Mouse (Mus musculus): ENCODE data around the gene Fez2. TPM values are rescaled to one million over a fixed set of nuclear protein-coding genes. Genes with fewer than 3 reads are reported as not detected.
A peak's percentile ranks its signal among the peaks of the same experiment; 100 is the strongest.

The Fez2 gene
- 34.8 and 36.6 TPM in 2 replicates for polyA plus RNA-seq (2016; fragmentation: Nextera tagmentation; extraction: Ambion mirVana)

DNA sequence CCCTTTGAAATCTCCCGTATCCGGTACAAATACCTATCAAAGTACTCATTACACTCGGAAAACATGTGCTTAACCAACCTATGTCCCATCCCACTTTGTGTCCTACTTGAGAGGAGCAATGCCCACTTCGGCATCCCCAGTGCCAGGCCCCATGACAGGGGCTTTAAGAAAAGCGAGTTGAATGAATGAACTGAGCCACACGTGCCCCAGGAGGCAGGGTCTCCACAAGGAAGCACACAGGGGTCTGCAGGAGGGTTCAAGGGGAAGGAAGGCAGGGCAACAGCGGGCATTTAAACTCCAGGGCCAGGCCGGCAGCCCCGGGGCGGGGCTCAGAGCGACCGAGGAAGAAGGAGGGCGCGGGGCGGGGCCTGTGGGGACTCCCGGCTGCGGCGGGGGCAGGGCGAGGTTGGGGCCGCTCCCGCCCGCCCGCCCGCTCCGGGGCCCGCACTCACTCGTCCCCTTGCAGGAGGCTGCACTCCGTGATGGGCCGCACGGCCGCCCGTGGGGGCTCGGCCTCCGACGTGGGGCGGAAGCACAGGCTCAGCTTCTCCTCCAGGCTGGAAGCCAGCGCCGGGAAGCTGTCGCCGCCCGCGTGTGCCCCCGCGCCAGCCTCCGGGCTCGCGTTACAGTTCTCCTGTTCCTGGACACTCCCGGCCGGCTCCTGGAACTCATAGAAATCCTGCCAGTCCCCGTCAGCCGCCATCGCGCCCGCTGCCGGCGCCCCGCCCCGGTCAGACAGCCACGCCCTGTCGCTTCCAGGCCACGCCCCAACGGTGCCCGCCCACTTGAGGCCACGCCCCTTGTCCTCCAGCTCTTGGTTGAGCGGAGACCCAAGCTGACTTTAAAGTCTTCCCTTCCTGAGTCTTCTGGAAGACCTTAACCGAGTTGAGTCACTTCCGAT, at the start of gene Fez2:
Fez2 (minus strand) TSS at position 772 of the 901 bp plus-strand sequence.
- H3K27ac ChIP-seq (replicated peaks), result peak within 1 kb of the TSS; percentile 95
- DNase-seq (ENCODE audit: low spot score), result peak; percentile 94
- H3K9me3 ChIP-seq, result no peaks in the 10 kb centered on the region
- WGBS, result under 1% methylated on average over 67 of the region's 67 CpGs
- peaks cover 21% of the 10 kb centered on the region for H3K27me3 ChIP-seq (replicated peaks; ENCODE audit: low read depth, poor library complexity, severe bottlenecking)
- H3K4me1 ChIP-seq, result peaks cover 16% of the 10 kb centered on the region; the same call in 1 of the 2 replicates
- H3K36me3 ChIP-seq (replicated peaks), result peaks cover 2% of the 10 kb centered on the region; the same call in 1 of the 2 replicates
- H3K4me3 ChIP-seq, result peak within 1 kb of the TSS; percentile 89

DNA sequence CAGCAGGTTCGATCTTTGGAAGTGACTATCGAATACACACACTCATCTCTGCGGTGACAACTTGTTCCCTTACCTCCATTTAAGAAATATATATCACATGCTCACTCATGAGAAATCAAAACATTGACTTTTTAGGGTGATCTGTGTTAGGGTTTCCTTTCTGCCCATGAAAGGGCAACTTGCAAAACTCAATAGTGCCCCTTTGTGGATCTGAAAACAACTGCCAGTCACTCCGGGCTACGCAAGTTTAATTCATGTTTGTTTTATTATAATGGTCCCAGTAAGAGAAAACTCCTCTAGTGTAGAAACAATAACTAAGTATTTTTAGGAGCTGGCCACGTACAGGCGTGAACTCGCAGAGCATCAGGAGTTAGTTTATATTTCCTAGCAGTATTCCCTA, 47.5 kb upstream of the Fez2 start:
- no peak for DNase-seq (ENCODE audit: low spot score)
- Histone ChIP-seq H3K27ac (replicated peaks) (no peak overlapping the region), H3K4me3 (no peak overlapping the region), H3K9me3 (no peaks in the 10 kb centered on the region), H3K4me1 (no peaks in the 10 kb centered on the region), H3K36me3 (replicated peaks) (no peaks in the 10 kb centered on the region), H3K27me3 (replicated peaks; ENCODE audit: low read depth, poor library complexity, severe bottlenecking) (no peaks in the 10 kb centered on the region)
- 91% methylated on average over 8 of the region's 8 CpGs for WGBS

- H3K4me3 ChIP-seq, result no peak overlapping the region
- WGBS, result 84% methylated on average over 3 of the region's 3 CpGs
- H3K4me1 ChIP-seq, result no peaks in the 10 kb centered on the region
- no peak for DNase-seq (ENCODE audit: low spot score)
- 0 out of 2 replicates have a peak, but pooled peaks cover 3% of the 10 kb centered on the region for H3K9me3 ChIP-seq
- H3K36me3 ChIP-seq (replicated peaks), result no peaks in the 10 kb centered on the region
- no peak overlapping the region for H3K27ac ChIP-seq (replicated peaks)
- no peaks in the 10 kb centered on the region for H3K27me3 ChIP-seq (replicated peaks; ENCODE audit: low read depth, poor library complexity, severe bottlenecking)
These were observed 47.1 kb upstream of the Fez2 start for GRCm38 (mm10) chr17:78465071-78465470.

DNA sequence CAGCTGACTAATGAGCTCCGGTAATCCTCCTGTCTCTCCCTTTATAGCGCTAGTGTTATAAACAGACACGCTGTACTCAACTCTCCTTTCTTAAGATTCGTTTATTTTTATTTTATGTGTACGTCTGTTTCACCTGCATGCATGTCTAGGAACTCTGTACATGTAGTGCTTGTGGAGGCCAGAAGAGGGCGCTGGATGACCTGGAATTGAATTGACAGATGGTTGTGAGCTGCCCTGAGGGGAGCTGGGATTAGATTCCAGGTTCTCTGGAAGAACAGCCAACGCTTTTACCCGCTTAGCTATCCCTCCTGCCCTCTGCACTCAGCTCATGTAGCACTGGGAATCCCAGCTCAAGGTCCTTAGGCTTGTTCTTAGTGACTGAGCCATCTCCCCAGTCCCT, 42.2 kb upstream of the Fez2 start:
- no peak overlapping the region for H3K4me3 ChIP-seq
- H3K36me3 ChIP-seq (replicated peaks), result no peaks in the 10 kb centered on the region
- H3K27me3 ChIP-seq (replicated peaks; ENCODE audit: low read depth, poor library complexity, severe bottlenecking), result no peaks in the 10 kb centered on the region
- whole genome bisulfite sequencing, result 80% methylated on average over 8 of the region's 8 CpGs
- H3K9me3 ChIP-seq, result 0 out of 2 replicates have a peak, but pooled peaks cover 3% of the 10 kb centered on the region
- H3K27ac ChIP-seq (replicated peaks), result no peak overlapping the region
- no peaks in the 10 kb centered on the region for H3K4me1 ChIP-seq
- DNase-seq (ENCODE audit: low spot score), result no peak

DNA sequence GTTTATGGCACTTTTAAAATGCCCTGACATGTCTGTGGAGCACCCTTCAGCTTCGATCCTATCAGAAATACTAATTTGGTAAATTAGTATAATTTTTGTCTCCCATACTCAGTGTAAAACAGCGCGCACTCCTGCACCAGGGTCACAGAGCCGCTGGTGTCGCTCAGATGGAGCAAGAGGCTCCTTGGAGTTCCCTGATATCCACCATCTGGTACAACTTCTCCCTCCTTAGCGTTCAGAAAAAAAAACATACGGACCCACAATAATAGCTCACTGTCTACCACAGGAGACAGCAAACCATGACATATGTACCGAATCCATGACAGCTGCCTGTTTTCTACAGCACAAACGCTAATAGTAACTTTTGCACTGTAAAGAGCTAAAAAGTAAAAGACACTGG, 37.6 kb upstream of the Fez2 start:
- Histone ChIP-seq H3K4me3 (no peak overlapping the region), H3K4me1 (no peaks in the 10 kb centered on the region), H3K36me3 (replicated peaks) (no peaks in the 10 kb centered on the region), H3K9me3 (0 out of 2 replicates have a peak, but pooled peaks cover 3% of the 10 kb centered on the region), H3K27me3 (replicated peaks; ENCODE audit: low read depth, poor library complexity, severe bottlenecking) (no peaks in the 10 kb centered on the region), H3K27ac (replicated peaks) (no peak overlapping the region)
- 80% methylated on average over 9 of the region's 9 CpGs for WGBS
- no peak for DNase-seq (ENCODE audit: low spot score)

DNA sequence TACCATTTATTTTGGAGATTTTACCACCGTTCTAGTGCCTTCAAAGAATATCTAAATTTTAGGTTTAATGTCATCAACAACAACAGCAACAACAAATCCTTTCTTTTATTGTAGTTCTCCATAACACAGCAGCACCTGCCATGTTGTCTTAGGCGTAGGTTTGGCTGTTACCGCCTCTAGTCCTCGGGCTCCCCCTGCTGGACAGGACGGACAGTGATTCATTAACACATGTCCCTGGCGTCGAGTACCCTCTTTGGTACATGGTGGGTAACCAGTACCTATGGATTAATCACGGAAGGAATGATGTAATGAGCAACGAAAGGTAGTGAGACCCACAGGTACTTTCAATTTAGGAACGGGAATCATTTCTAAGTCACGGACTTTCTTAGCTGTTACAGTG, 37.2 kb upstream of the Fez2 start:
- peaks cover under 1% of the 10 kb centered on the region; the same call in 1 of the 2 replicates for H3K4me1 ChIP-seq
- WGBS, result 43% methylated on average over 11 of the region's 11 CpGs
- H3K4me3 ChIP-seq, result no peak overlapping the region
- 0 out of 2 replicates have a peak, but pooled peaks cover under 1% of the 10 kb centered on the region for H3K9me3 ChIP-seq
- H3K27me3 ChIP-seq (replicated peaks; ENCODE audit: low read depth, poor library complexity, severe bottlenecking), result no peaks in the 10 kb centered on the region
- DNase-seq (ENCODE audit: low spot score), result peak; percentile 82
- H3K36me3 ChIP-seq (replicated peaks), result no peaks in the 10 kb centered on the region
- H3K27ac ChIP-seq (replicated peaks), result no peak overlapping the region

- H3K27me3 ChIP-seq (replicated peaks; ENCODE audit: low read depth, poor library complexity, severe bottlenecking), result no peaks in the 10 kb centered on the region
- no peaks in the 10 kb centered on the region for H3K36me3 ChIP-seq (replicated peaks)
- no peak overlapping the region for H3K27ac ChIP-seq (replicated peaks)
- no peak overlapping the region for H3K4me3 ChIP-seq
- WGBS, result 78% methylated on average over 21 of the region's 21 CpGs
- DNase-seq (ENCODE audit: low spot score), result no peak
- H3K4me1 ChIP-seq, result peaks cover 8% of the 10 kb centered on the region
- H3K9me3 ChIP-seq, result no peaks in the 10 kb centered on the region
These were observed 36.4 kb upstream of the Fez2 start for GRCm38 (mm10) chr17:78454189-78454977.

- Histone ChIP-seq H3K4me3 (no peak overlapping the region), H3K9me3 (no peaks in the 10 kb centered on the region), H3K27me3 (replicated peaks; ENCODE audit: low read depth, poor library complexity, severe bottlenecking) (no peaks in the 10 kb centered on the region), H3K27ac (replicated peaks) (no peak overlapping the region), H3K36me3 (replicated peaks) (no peaks in the 10 kb centered on the region), H3K4me1 (peaks cover 9% of the 10 kb centered on the region)
- 88% methylated on average over 5 of the region's 5 CpGs for WGBS
- DNase-seq (ENCODE audit: low spot score), result no peak
These were observed 35.6 kb upstream of the Fez2 start for GRCm38 (mm10) chr17:78453529-78453928.

- Histone ChIP-seq H3K9me3 (no peaks in the 10 kb centered on the region), H3K27me3 (replicated peaks; ENCODE audit: low read depth, poor library complexity, severe bottlenecking) (no peaks in the 10 kb centered on the region), H3K27ac (replicated peaks) (no peak overlapping the region), H3K4me1 (peaks cover 9% of the 10 kb centered on the region), H3K4me3 (no peak overlapping the region), H3K36me3 (replicated peaks) (no peaks in the 10 kb centered on the region)
- no peak for DNase-seq (ENCODE audit: low spot score)
- WGBS, result 93% methylated on average over 6 of the region's 6 CpGs
These were observed 33.9 kb upstream of the Fez2 start for GRCm38 (mm10) chr17:78451886-78452285.

GRCm38 (mm10) chr17:78451332-78451793, 33.4 kb upstream of the Fez2 start:
- no peaks in the 10 kb centered on the region for H3K36me3 ChIP-seq (replicated peaks)
- 78% methylated on average over 7 of the region's 7 CpGs for WGBS
- DNase-seq (ENCODE audit: low spot score), result no peak
- H3K9me3 ChIP-seq, result no peaks in the 10 kb centered on the region
- peaks cover 9% of the 10 kb centered on the region for H3K4me1 ChIP-seq
- no peaks in the 10 kb centered on the region for H3K27me3 ChIP-seq (replicated peaks; ENCODE audit: low read depth, poor library complexity, severe bottlenecking)
- no peak overlapping the region for H3K4me3 ChIP-seq
- no peak overlapping the region for H3K27ac ChIP-seq (replicated peaks)

DNA sequence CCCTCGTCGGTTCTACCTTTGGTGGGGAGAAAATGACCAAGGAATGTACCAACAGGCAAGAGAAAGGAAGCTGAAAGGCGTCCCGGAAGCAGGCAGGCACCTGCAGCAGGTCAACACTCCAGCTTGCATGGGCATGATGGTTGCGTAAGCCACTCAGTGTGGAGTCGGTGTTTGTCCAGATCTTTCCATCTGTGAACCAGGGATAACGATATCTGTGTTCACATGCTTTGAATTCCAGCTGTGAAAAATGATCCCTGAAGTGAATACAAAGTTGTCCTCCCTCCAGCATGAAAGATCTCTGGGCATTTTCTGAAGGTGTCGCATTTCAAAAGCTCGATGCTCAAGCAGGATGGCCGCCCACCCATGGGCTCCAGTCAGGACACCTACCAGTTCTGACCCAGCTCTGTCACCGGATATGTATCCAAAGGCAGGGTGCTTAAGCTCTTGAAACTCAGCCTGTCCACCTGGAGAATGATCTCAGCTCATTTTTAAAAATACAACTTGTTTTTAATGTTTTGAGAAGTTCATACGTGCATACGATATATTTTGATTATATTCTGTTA, 31.8 kb upstream of the Fez2 start:
- Histone ChIP-seq H3K9me3 (no peaks in the 10 kb centered on the region), H3K4me3 (no peak overlapping the region), H3K36me3 (replicated peaks) (no peaks in the 10 kb centered on the region), H3K27me3 (replicated peaks; ENCODE audit: low read depth, poor library complexity, severe bottlenecking) (no peaks in the 10 kb centered on the region), H3K27ac (replicated peaks) (no peak overlapping the region), H3K4me1 (peaks cover 9% of the 10 kb centered on the region)
- DNase-seq (ENCODE audit: low spot score), result peak; percentile 23
- 62% methylated on average over 13 of the region's 13 CpGs for WGBS

DNA sequence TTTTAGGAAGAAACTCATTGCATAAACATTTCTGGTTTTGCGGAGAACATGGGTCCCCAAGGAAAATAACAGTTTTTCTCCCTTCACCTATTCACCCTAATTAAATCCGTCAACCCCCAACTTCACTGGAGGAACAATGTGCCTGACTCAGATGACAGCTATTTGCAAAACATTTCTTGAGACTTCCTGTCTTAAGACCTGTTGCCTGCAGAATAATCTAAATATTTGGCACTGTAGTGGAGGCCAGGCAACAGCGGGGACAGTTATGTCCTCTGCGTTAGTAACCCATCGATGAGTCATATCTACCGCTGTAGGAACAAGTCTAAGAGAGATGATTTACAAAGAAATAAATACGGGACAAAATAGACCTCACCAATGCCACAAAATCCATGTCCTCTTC, 26.9 kb upstream of the Fez2 start:
- WGBS, result 87% methylated on average over 7 of the region's 7 CpGs
- H3K36me3 ChIP-seq (replicated peaks), result no peaks in the 10 kb centered on the region
- H3K27ac ChIP-seq (replicated peaks), result no peak overlapping the region
- H3K9me3 ChIP-seq, result no peaks in the 10 kb centered on the region
- H3K4me3 ChIP-seq, result no peak overlapping the region
- no peak for DNase-seq (ENCODE audit: low spot score)
- H3K27me3 ChIP-seq (replicated peaks; ENCODE audit: low read depth, poor library complexity, severe bottlenecking), result no peaks in the 10 kb centered on the region
- peaks cover 6% of the 10 kb centered on the region for H3K4me1 ChIP-seq
